Mouse (Mus musculus): ENCODE data around the gene Nlrc5. TPM values are rescaled to one million over a fixed set of nuclear protein-coding genes. Genes with fewer than 3 reads are reported as not detected.

Nlrc5 gene
- total and polyA plus RNA-seq, 3 experiments: 0.03 TPM; not detected in 2

DNA sequence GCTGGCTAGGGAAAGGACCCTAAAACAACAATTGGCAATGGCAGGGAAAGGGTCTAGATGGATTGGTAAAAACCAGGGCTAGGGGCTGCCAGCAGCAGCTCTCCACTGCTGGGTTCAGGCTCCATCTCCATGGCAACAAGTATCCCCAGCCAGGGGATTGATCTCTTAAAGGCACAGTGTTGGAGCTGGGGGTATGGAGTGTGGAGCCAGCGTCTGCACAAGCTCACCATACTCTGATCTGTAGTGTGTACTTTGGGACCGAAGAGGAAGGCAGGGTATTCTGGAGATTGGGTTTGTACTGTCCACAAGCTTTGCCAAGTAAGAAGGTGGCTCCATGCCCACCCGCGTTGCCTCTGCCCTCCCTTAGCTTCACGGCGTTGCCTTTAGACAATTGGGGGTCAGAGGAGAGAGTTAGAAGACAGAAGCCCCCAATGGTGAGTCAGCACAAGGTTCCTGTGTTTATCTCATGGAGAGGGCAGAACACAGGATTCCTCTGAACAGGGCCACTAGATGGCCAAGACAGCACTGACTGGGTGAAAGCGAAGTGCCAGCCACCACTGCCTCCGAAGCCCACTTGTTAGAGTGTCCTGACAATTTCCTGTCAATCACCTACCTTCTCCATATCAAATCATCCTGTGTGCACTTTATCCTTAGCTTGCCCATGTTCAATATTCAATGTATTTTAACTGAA is 133.1 kb downstream of the Nlrc5 start:
- Histone ChIP-seq H3K27me3 (ENCODE audit: control insufficient read depth in 1 of 2, insufficient read depth in 2 of 2, low read length in 2 of 2) (no peaks in the 10 kb centered on the region), H3K4me1 (ENCODE audit: control insufficient read depth in 1 of 2, insufficient read depth in 2 of 2, low read length in 2 of 2) (no peaks in the 10 kb centered on the region), H3K36me3 (ENCODE audit: control insufficient read depth in 1 of 2, insufficient read depth in 2 of 2, low read length in 2 of 2) (no peaks in the 10 kb centered on the region), H3K79me2 (ENCODE audit: control insufficient read depth, insufficient read depth, low read length, poor library complexity) (no peaks in the 10 kb centered on the region), H3K27ac (ENCODE audit: control insufficient read depth, low read depth, low read length) (no peak overlapping the region), H3K9me3 (replicated peaks; ENCODE audit: insufficient read depth, low read length) (no peaks in the 10 kb centered on the region), H3K9ac (ENCODE audit: control insufficient read depth, low read depth, low read length, poor library complexity, severe bottlenecking) (no peak overlapping the region), H3K4me3 (ENCODE audit: control insufficient read depth in 1 of 2, insufficient read depth in 1 of 2, low read depth in 2 of 2, low read length in 2 of 2) (no peak overlapping the region)
- TF ChIP-seq ZC3H11A (IDR thresholded peaks at IDR 0.05; ENCODE audit: low read depth, low read length): no peak
- no peak for TF ChIP-seq NELFE (IDR thresholded peaks at IDR 0.05; ENCODE audit: low read depth, low read length)
- TF ChIP-seq USF2 (IDR thresholded peaks at IDR 0.05; ENCODE audit: borderline replicate concordance in 1 of 2, insufficient read depth in 1 of 2, low read depth in 1 of 2, low read length in 2 of 2): no peak
- no peak for TF ChIP-seq NRF1 (IDR thresholded peaks at IDR 0.05; ENCODE audit: insufficient read depth, low read depth, low read length, poor library complexity, severe bottlenecking)
- no peak for TF ChIP-seq TBP (IDR thresholded peaks at IDR 0.05; ENCODE audit: low read depth, low read length)
- TF ChIP-seq CHD1 (IDR thresholded peaks at IDR 0.05; ENCODE audit: low read depth, low read length): no peak
- TF ChIP-seq BHLHE40 (IDR thresholded peaks at IDR 0.05; ENCODE audit: borderline replicate concordance, low read depth, low read length): no peak
- no peak for TF ChIP-seq SIN3A (IDR thresholded peaks at IDR 0.05; ENCODE audit: low read length)
- TF ChIP-seq MYC (IDR thresholded peaks at IDR 0.05; ENCODE audit: low read depth, low read length): no peak
- TF ChIP-seq E2F4 (IDR thresholded peaks at IDR 0.05; ENCODE audit: borderline replicate concordance, low read depth, low read length): no peak
- no peak for TF ChIP-seq POLR2AphosphoS2 (IDR thresholded peaks at IDR 0.05; ENCODE audit: low read length)
- no peak for TF ChIP-seq GATA1 (IDR thresholded peaks at IDR 0.05; ENCODE audit: low read depth, low read length)
- no peak for TF ChIP-seq ETS1 (IDR thresholded peaks at IDR 0.05; ENCODE audit: low read depth, low read length)
- TF ChIP-seq MXI1 (IDR thresholded peaks at IDR 0.05; ENCODE audit: low read depth, low read length): no peak
- no peak for TF ChIP-seq USF1 (IDR thresholded peaks at IDR 0.05; ENCODE audit: low read depth, low read length)
- no peak for DNase-seq (ENCODE audit: low read depth, low spot score)

DNA sequence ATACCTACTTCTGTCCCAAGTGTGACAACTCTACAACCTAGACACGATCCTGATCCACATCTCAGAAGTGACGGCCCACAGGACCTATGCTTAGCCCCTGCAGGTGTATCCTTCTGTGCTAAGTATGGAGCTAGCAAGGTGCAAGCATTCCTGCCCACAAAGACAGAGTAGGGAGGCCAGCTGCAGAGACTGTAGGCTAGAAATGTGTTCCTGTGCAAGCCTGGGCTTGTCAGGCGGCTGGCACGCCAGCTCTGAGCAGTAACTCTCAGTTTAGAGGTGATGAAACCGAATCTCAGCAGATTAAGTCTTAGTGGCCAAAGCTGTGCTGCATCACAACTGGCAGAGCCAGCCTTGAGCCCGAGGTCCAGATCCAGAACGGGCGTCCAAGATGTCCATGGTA is 133.9 kb downstream of the Nlrc5 start:
- Histone ChIP-seq H3K9ac (ENCODE audit: control insufficient read depth, low read depth, low read length, poor library complexity, severe bottlenecking) (no peak overlapping the region), H3K79me2 (ENCODE audit: control insufficient read depth, insufficient read depth, low read length, poor library complexity) (no peaks in the 10 kb centered on the region), H3K4me3 (ENCODE audit: control insufficient read depth in 1 of 2, insufficient read depth in 1 of 2, low read depth in 2 of 2, low read length in 2 of 2) (no peak overlapping the region), H3K27me3 (ENCODE audit: control insufficient read depth in 1 of 2, insufficient read depth in 2 of 2, low read length in 2 of 2) (no peaks in the 10 kb centered on the region), H3K4me1 (ENCODE audit: control insufficient read depth in 1 of 2, insufficient read depth in 2 of 2, low read length in 2 of 2) (no peaks in the 10 kb centered on the region), H3K9me3 (replicated peaks; ENCODE audit: insufficient read depth, low read length) (no peaks in the 10 kb centered on the region), H3K27ac (ENCODE audit: control insufficient read depth, low read depth, low read length) (no peak overlapping the region), H3K36me3 (ENCODE audit: control insufficient read depth in 1 of 2, insufficient read depth in 2 of 2, low read length in 2 of 2) (no peaks in the 10 kb centered on the region)
- DNase-seq (ENCODE audit: low read depth, low spot score): no peak
- TF ChIP-seq UBTF (IDR thresholded peaks at IDR 0.05; ENCODE audit: borderline replicate concordance, insufficient read depth, low read depth, low read length): no peak
- no peak for TF ChIP-seq ZNF384 (IDR thresholded peaks at IDR 0.05; ENCODE audit: low read depth, low read length)
